ENCODE assay signal across 20 mouse cellular contexts in the genomic region with DNA sequence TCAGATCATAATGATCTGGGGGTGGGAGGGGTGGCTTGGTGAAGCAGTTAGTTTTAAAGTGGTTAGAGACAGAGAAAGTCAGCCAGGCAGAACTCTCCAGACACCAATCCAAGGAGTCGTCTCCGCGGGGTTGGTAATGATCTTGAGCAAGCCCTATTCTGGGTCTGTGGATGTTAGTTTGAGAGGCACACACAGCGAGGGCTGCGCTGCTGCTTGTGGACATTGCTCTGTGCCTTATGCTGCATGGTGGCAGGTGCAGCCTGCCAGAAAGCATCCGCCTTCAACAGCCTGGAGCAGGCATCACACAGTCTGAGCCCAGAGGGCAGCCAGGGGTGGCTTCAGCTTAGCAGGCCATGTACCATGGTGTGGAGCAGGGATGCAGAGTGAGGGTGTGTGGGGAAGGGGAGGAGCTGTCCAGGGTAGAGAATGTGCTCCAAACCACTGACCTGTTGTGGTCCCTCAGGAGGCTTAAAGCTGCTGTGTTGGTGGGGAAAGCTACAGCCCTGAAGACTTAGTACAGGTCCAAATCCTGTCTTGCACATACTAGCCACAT. TPM values are rescaled to one million over a fixed set of nuclear protein-coding genes. Genes with fewer than 3 reads are reported as not detected.
A peak's percentile ranks its signal among the peaks of the same experiment; 100 is the strongest.
DNase-seq lines count a peak whose midpoint lies in the region; ATAC-seq and TF ChIP-seq lines count a peak whose summit lies in the region.
"Had no signal": no experiment of that assay in that cellular context is flagged by ENCODE, and none has a peak within 500 bp of the region (broad histone marks: within the 10 kb centered on the region; RNA-seq: fewer than 3 reads in every experiment).

No protein-coding gene starts in this region.

- peak; percentile 50; the same call in 1 of the 2 replicates for ATAC-seq in hindbrain, embryonic 12.5 days (ENCODE audit: low FRiP score)
- peak; percentile 60; the same call in 1 of the 2 replicates for ATAC-seq in midbrain, embryonic 13.5 days
- ATAC-seq in midbrain, embryonic 14.5 days (ENCODE audit: low FRiP score, low TSS enrichment), result no peak
- ATAC-seq in neural tube, embryonic 13.5 days (ENCODE audit: low read depth), result peak; percentile 79
- ATAC-seq: forebrain, embryonic 13.5 days; intestine, embryonic 15.5 days; midbrain, embryonic 16.5 days had no signal

- H3K9me3 ChIP-seq in hindbrain, embryonic 12.5 days (replicated peaks), result no peaks in the 10 kb centered on the region
- H3K9me3 ChIP-seq in hindbrain, embryonic 10.5 days, result no peaks in the 10 kb centered on the region
- H3K9me3 ChIP-seq in midbrain, embryonic 13.5 days, result no peaks in the 10 kb centered on the region
- no peaks in the 10 kb centered on the region for H3K9me3 ChIP-seq in midbrain, embryonic 14.5 days (ENCODE audit: control insufficient read depth, low read length)
- H3K9me3 ChIP-seq in neural tube, embryonic 13.5 days, result no peaks in the 10 kb centered on the region
- H3K9me3 ChIP-seq: forebrain, embryonic 13.5 days; heart, embryonic 10.5 days; intestine, embryonic 15.5 days; liver, embryonic 13.5 days; lung, embryonic 15.5 days had no signal

- DNase-seq in hindbrain, embryonic 10.5 days (ENCODE audit: low spot score), result no peak
- DNase-seq in midbrain, embryonic 14.5 days, result no peak
- peak; percentile 25 for DNase-seq in brain, embryonic 14.5 days (ENCODE audit: low read depth)
- DNase-seq in thymus, postnatal 36 days, result no peak
- DNase-seq in MN1 (ENCODE audit: low spot score), result no peak
- DNase-seq: cerebellum, adult 9-11 months; gastrocnemius, postnatal 36 days; heart, postnatal 14 days; layer of hippocampus, postnatal 36 days; liver, embryonic 13.5 days; retina, postnatal 1 day; thymus, adult 2 months had no signal

- H3K4me3 ChIP-seq in hindbrain, embryonic 12.5 days, result no peak overlapping the region
- no peak overlapping the region for H3K4me3 ChIP-seq in hindbrain, embryonic 10.5 days
- H3K4me3 ChIP-seq in midbrain, embryonic 13.5 days (replicated peaks), result no peak overlapping the region
- H3K4me3 ChIP-seq in midbrain, embryonic 14.5 days (replicated peaks; ENCODE audit: low read depth, low read length), result no peak overlapping the region
- no peak overlapping the region for H3K4me3 ChIP-seq in neural tube, embryonic 13.5 days
- H3K4me3 ChIP-seq: forebrain, embryonic 13.5 days; heart, embryonic 10.5 days; intestine, embryonic 15.5 days; liver, embryonic 13.5 days; lung, embryonic 15.5 days had no signal

- TF ChIP-seq CTCF in brain, embryonic 14.5 days (IDR thresholded peaks at IDR 0.05; ENCODE audit: borderline replicate concordance, extremely low read depth, insufficient read depth, insufficient read length), result no peak

- no peaks in the 10 kb centered on the region for H3K36me3 ChIP-seq in hindbrain, embryonic 12.5 days
- no peaks in the 10 kb centered on the region for H3K36me3 ChIP-seq in hindbrain, embryonic 10.5 days
- no peaks in the 10 kb centered on the region for H3K36me3 ChIP-seq in midbrain, embryonic 13.5 days
- no peaks in the 10 kb centered on the region for H3K36me3 ChIP-seq in midbrain, embryonic 14.5 days (ENCODE audit: control insufficient read depth, insufficient read depth, low read length)
- H3K36me3 ChIP-seq in neural tube, embryonic 13.5 days, result no peaks in the 10 kb centered on the region
- H3K36me3 ChIP-seq: heart, embryonic 10.5 days; intestine, embryonic 15.5 days; liver, embryonic 13.5 days; lung, embryonic 15.5 days had no signal

- no peak overlapping the region for H3K4me2 ChIP-seq in hindbrain, embryonic 12.5 days (replicated peaks)
- H3K4me2 ChIP-seq in midbrain, embryonic 13.5 days (replicated peaks), result no peak overlapping the region
- H3K4me2 ChIP-seq in midbrain, embryonic 14.5 days (ENCODE audit: low read length), result no peak overlapping the region
- H3K4me2 ChIP-seq in neural tube, embryonic 13.5 days, result peak overlapping the region; percentile 18; the same call in 1 of the 2 replicates
- H3K4me2 ChIP-seq: forebrain, embryonic 13.5 days; intestine, embryonic 15.5 days; liver, embryonic 13.5 days; lung, embryonic 15.5 days had no signal

- peaks cover 11% of the 10 kb centered on the region; the same call in 1 of the 2 replicates for H3K27me3 ChIP-seq in hindbrain, embryonic 12.5 days
- no peaks in the 10 kb centered on the region for H3K27me3 ChIP-seq in hindbrain, embryonic 10.5 days (ENCODE audit: insufficient read depth, poor library complexity, severe bottlenecking)
- 0 out of 2 replicates have a peak, but pooled peaks cover 5% of the 10 kb centered on the region for H3K27me3 ChIP-seq in midbrain, embryonic 13.5 days
- no peaks in the 10 kb centered on the region for H3K27me3 ChIP-seq in midbrain, embryonic 14.5 days (ENCODE audit: control insufficient read depth, insufficient read depth, low read length)
- H3K27me3 ChIP-seq in neural tube, embryonic 13.5 days, result peaks cover 23% of the 10 kb centered on the region
- H3K27me3 ChIP-seq: intestine, embryonic 15.5 days; liver, embryonic 13.5 days; lung, embryonic 15.5 days had no signal

- no peak for TF ChIP-seq POLR2A in brain, embryonic 14.5 days (IDR thresholded peaks at IDR 0.05; ENCODE audit: borderline replicate concordance, extremely low read depth, insufficient read depth, insufficient read length, poor library complexity, severe bottlenecking)

- no peak overlapping the region for H3K9ac ChIP-seq in hindbrain, embryonic 12.5 days
- H3K9ac ChIP-seq in midbrain, embryonic 13.5 days (replicated peaks), result no peak overlapping the region
- no peak overlapping the region for H3K9ac ChIP-seq in midbrain, embryonic 14.5 days (replicated peaks; ENCODE audit: low read length)
- H3K9ac ChIP-seq in neural tube, embryonic 13.5 days, result peak overlapping the region; percentile 38; the same call in 1 of the 2 replicates
- H3K9ac ChIP-seq: forebrain, embryonic 13.5 days; intestine, embryonic 15.5 days; liver, embryonic 13.5 days; lung, embryonic 15.5 days had no signal

- H3K27ac ChIP-seq in hindbrain, embryonic 12.5 days, result peak overlapping the region; percentile 52; the same call in 1 of the 2 replicates
- H3K27ac ChIP-seq in hindbrain, embryonic 10.5 days, result no peak overlapping the region
- H3K27ac ChIP-seq in midbrain, embryonic 13.5 days, result no peak overlapping the region
- no peak overlapping the region for H3K27ac ChIP-seq in midbrain, embryonic 14.5 days (replicated peaks; ENCODE audit: low read depth, low read length)
- peak overlapping the region; percentile 82 for H3K27ac ChIP-seq in neural tube, embryonic 13.5 days (replicated peaks)
- H3K27ac ChIP-seq: forebrain, embryonic 13.5 days; heart, embryonic 10.5 days; intestine, embryonic 15.5 days; liver, embryonic 13.5 days; lung, embryonic 15.5 days had no signal

- 56% methylated on average over 6 of the region's 6 CpGs for WGBS in hindbrain, embryonic 12.5 days
- 81% methylated on average over 6 of the region's 6 CpGs for WGBS in hindbrain, embryonic 10.5 days
- 60% methylated on average over 6 of the region's 6 CpGs for WGBS in midbrain, embryonic 13.5 days
- 55% methylated on average over 6 of the region's 6 CpGs for WGBS in midbrain, embryonic 14.5 days
- WGBS in neural tube, embryonic 13.5 days, result 37% methylated on average over 6 of the region's 6 CpGs

- peaks cover 20% of the 10 kb centered on the region for H3K4me1 ChIP-seq in hindbrain, embryonic 12.5 days
- H3K4me1 ChIP-seq in hindbrain, embryonic 10.5 days (replicated peaks), result peaks cover 28% of the 10 kb centered on the region
- peaks cover 8% of the 10 kb centered on the region for H3K4me1 ChIP-seq in midbrain, embryonic 13.5 days (replicated peaks)
- H3K4me1 ChIP-seq in midbrain, embryonic 14.5 days (ENCODE audit: control insufficient read depth, insufficient read depth, low read length), result peaks cover 3% of the 10 kb centered on the region; the same call in 1 of the 2 replicates
- peaks cover 24% of the 10 kb centered on the region for H3K4me1 ChIP-seq in neural tube, embryonic 13.5 days (replicated peaks)
- H3K4me1 ChIP-seq: forebrain, embryonic 13.5 days; intestine, embryonic 15.5 days; lung, embryonic 15.5 days had no signal

RNA-seq across cellular contexts. Expression of a gene that starts 53.0 kb away (rescaled TPM):
- polyA plus RNA-seq in hindbrain, embryonic 12.5 days (2016; fragmentation: Nextera tagmentation; extraction: Ambion mirVana), result 32.0 and 33.5 TPM in 2 replicates
- polyA plus RNA-seq in hindbrain, embryonic 10.5 days (2016; fragmentation: Nextera tagmentation; extraction: Ambion mirVana), result 21.1 and 23.7 TPM in 2 replicates
- 21.3 and 22.0 TPM in 2 replicates for polyA plus RNA-seq in midbrain, embryonic 13.5 days (2015; fragmentation: Nextera tagmentation; extraction: Ambion mirVana)
- 32.0 and 38.5 TPM in 2 replicates for polyA plus RNA-seq in midbrain, embryonic 14.5 days (2014; fragmentation: Nextera tagmentation; extraction: Ambion mirVana)
- polyA plus RNA-seq in brain, embryonic 14.5 days (2012; rRNA removed), result 20.2 and 30.9 TPM in 2 replicates
- 16.9 and 17.6 TPM in 2 replicates for polyA plus RNA-seq in neural tube, embryonic 13.5 days (2015; fragmentation: Nextera tagmentation; extraction: Ambion mirVana)

RNA-seq across cellular contexts. Expression of a gene that starts 53.1 kb away (rescaled TPM):
- polyA plus RNA-seq in hindbrain, embryonic 12.5 days (2016; fragmentation: Nextera tagmentation; extraction: Ambion mirVana), result 16.7 and 17.6 TPM in 2 replicates
- 16.7 and 21.5 TPM in 2 replicates for polyA plus RNA-seq in hindbrain, embryonic 10.5 days (2016; fragmentation: Nextera tagmentation; extraction: Ambion mirVana)
- polyA plus RNA-seq in midbrain, embryonic 13.5 days (2015; fragmentation: Nextera tagmentation; extraction: Ambion mirVana), result 14.1 and 16.9 TPM in 2 replicates
- 11.8 and 14.4 TPM in 2 replicates for polyA plus RNA-seq in midbrain, embryonic 14.5 days (2014; fragmentation: Nextera tagmentation; extraction: Ambion mirVana)
- 13.0 and 14.6 TPM in 2 replicates for polyA plus RNA-seq in brain, embryonic 14.5 days (2012; rRNA removed)
- 10.3 and 10.5 TPM in 2 replicates for polyA plus RNA-seq in neural tube, embryonic 13.5 days (2015; fragmentation: Nextera tagmentation; extraction: Ambion mirVana)

Comparison
In these comparisons a context has a peak if more than half of its experiments do, and no peak if none do; other contexts are left out.
1. H3K27ac ChIP-seq: peak in hindbrain, embryonic 12.5 days (single experiment) and neural tube, embryonic 13.5 days (single experiment); none in hindbrain, embryonic 10.5 days (single experiment), midbrain, embryonic 13.5 days (single experiment) and midbrain, embryonic 14.5 days (single experiment).